Mouse (Mus musculus): ENCODE measurements around the gene 9330182O14Rik.

Gene 9330182O14Rik

DNA sequence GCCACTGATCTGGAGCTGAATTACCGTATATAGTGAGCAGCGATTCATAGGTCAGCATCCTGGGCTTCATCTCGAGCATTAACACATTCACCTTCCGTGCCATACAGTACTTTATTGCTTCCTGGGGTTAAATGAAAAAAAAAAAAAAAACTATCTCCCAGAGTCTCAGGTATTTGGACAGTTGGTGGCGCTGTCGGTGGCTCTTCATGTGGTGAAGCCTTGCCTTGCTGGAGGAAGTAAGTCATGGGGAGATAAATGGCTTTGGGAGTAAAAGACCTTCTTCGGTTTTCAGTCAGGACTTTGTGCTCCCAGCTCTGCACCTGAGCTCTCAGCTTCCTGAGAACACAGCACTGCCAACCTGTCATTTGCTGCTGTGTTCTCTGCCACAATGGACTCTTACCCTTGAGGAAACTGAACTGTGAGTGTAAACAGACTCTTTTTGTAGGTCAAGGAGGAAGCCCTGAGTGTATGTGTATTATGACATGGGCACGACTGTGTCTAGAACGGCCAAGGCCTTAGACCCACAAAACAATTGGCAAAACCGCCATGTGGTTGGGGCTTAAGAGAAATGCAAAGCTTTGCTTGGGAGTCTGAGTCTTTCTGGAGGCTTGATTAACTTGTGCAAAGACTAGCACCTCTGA lies at the start of gene 9330182O14Rik:
9330182O14Rik (plus strand) TSS at position 214 of the 641 bp plus-strand sequence.
- WGBS, result 71% methylated on average over 10 of the region's 10 CpGs

DNA sequence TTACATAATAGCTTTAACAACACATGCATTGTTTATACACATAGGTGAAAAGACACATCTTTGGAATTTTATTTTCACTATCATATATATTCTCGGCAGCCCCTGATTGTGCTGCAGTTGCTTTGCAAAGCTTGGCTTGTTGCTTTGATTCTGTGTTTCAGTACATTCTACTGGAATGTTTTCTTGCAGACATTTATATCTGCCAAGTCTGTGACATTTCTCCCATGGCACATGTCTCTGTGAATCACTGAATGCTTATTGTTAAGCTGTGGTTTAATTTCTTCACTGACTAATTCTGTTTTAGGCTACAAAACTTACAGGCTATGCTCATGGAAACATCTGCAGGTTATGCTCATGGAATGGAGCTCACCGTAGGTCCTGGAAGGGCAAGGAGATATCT lies 30.9 kb upstream of the 9330182O14Rik start:
- WGBS, result 60% methylated on average over 2 of the region's 2 CpGs

GRCm38 (mm10) chr15:40105712-40106111 lies 28.5 kb upstream of the 9330182O14Rik start:
- WGBS, result 60% methylated on average over 4 of the region's 4 CpGs

DNA sequence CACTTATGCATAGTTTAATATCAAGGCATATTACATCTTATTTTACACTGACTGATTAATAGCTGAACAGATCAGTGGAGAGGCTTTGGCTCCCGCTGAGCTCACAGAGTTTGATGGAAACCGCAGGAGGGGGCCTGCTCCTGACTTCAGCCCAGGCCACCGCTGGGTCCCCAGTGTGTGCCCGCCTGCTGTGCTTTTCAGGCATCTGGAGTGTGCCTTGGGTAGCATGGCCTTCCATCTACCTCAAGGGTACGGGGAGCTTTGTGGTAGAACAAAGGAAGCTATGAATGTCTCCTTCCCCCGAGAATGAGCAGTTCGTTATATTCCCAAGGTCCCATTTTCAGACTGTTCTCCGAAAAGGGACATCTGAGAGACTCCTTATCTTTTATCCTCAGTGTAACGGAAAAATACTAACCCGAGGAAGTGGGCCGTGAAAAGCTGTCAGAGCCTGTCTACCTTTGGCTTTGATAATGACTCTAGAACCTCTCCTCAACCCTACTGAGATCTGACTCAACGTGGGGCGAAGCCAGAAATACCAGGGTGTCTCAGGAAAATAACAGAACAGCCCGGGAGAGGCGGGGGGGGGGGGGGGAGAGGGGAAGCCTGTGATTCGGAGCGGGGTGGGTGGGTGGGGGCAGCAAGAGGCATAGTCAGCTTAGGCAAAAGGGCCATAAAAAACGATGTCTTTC lies 20.1 kb upstream of the 9330182O14Rik start:
- WGBS, result 41% methylated on average over 18 of the region's 18 CpGs

DNA sequence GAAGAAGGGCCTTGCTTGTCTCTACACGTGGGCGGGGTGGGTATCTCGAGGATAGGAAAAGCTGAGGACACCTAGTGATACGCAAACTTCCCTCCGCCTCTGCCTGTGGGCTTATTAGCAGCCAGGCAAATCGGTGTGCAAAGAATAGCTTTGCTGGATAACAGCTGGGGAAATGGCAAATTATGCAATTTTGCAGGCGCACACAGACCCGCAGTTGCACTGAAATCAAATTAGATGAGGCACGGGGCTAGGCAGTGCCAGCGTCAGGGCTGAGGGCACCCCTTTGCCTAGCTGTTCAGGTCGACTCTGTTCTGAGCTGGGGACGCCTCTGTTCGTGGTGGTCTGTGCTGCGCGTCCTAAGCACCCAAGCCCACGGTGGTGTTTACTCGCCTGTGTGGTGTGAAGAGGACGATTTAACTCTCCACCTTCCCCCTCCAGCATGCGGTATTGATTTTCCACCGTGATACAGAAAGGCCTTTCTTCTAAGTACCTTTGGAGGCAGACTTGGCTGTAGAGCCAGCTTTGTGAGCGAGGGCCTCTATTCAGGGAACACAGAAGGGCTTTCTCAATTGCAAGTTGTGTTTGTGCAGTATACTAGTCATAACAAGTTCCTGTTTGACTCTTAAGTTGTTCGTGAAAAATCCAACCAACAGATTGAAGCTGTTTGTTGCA lies 19.4 kb upstream of the 9330182O14Rik start:
- 19% methylated on average over 22 of the region's 22 CpGs for WGBS

DNA sequence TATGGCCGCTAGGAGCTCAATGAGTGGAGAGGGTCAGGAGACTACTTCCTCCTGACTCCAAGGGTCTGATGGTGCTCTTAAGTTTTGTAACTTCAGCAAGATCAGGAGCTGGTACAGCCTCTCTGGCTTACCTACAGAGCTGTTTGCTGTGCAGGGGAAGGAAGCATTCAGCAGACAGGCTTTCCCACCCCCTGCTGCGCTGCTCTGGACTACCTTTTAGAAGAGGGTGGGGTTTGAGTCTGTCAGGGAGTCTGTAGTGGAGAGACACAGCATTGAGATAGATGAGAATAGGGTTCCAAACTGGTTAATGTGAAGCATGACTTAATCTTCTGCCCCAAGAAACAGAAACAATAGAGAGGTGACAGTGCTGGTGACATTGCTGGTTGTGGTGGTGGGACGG lies 17.8 kb upstream of the 9330182O14Rik start:
- 90% methylated on average over 3 of the region's 3 CpGs for WGBS

DNA sequence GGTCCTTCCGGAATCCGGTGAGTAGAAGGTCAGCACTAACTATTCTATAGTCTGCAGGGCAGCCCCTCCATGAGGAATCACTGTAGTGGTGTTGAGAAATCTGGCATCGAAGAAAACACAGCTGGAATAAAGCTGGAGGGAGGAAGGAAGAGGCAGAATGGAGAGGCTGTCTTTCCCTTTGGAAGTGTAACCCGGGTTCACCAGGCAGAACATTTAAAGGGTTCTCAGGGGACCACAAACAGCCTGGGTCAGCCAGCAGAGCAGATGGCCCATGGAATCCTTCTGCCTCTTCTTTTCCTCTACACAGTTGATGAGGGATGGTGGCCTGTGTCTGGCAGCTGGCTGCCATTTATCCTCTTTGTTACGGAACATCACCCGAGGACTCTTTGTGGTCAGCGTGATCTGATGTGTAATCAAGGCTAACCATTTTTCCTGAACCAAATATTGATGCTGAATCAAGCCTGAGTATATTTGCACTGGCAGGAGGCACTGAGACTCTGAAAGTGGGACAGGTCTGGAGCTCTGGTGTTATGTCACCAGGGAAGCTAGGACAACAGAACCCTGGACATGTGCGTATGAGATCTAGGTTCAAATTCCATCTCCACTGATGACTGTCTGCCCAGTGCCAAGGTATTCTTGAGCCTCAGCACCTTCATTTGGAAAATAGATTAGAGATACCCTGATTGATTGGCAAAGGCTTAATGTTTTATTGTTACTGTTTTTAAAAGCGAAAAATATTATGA lies 9.8 kb upstream of the 9330182O14Rik start:
- WGBS, result 90% methylated on average over 9 of the region's 9 CpGs

DNA sequence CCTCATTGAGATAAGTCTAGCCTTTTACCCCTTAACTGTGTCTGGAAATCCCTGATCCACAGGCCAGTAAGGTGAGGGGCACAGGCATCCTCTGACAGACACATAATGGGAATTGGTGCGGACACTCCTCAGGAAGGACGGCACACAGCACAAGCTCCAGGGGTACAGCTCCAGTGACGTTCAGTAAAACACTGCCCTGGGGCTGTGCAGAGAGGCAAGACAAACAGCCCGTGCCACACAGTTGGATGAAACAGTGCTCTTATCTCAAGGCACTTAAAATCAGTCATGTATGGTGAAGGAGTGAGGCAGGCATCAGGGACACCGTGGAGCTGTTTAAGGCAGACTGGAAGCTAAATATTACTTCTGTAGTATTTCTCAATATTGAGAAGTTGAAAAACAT lies 4.7 kb upstream of the 9330182O14Rik start:
- 73% methylated on average over 5 of the region's 5 CpGs for WGBS

GRCm38 (mm10) chr15:40130880-40131478 lies 3.2 kb upstream of the 9330182O14Rik start:
- 21% methylated on average over 15 of the region's 15 CpGs for WGBS

GRCm38 (mm10) chr15:40132408-40132807 lies 1.8 kb upstream of the 9330182O14Rik start:
- WGBS, result 84% methylated on average over 4 of the region's 4 CpGs

DNA sequence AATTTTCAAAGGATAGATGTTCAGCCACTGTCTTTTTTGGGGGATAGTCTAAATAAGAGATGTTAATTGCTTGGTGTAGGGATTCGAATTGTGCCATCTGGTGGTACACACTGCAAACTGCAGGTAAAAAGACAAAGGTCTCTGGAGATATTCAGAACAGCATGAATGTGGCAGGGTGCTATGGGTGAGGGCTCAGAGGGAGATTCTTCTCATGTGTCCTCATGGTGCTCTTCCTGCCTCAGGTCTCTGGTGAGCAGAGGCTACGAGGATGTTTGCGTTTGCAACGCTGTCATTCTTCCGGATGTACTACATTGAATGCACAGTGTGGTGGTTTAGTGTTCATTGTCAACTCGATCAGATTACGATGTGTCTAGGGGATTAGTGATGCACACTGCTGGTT lies 10.1 kb downstream of the 9330182O14Rik start:
- 50% methylated on average over 7 of the region's 7 CpGs for WGBS

GRCm38 (mm10) chr15:40157683-40158082 lies 23.5 kb downstream of the 9330182O14Rik start:
- WGBS, result 66% methylated on average over 6 of the region's 6 CpGs

- 16% methylated on average over 9 of the region's 9 CpGs for WGBS
Observed at GRCm38 (mm10) chr15:40166560-40167275, 32.6 kb downstream of the 9330182O14Rik start.

DNA sequence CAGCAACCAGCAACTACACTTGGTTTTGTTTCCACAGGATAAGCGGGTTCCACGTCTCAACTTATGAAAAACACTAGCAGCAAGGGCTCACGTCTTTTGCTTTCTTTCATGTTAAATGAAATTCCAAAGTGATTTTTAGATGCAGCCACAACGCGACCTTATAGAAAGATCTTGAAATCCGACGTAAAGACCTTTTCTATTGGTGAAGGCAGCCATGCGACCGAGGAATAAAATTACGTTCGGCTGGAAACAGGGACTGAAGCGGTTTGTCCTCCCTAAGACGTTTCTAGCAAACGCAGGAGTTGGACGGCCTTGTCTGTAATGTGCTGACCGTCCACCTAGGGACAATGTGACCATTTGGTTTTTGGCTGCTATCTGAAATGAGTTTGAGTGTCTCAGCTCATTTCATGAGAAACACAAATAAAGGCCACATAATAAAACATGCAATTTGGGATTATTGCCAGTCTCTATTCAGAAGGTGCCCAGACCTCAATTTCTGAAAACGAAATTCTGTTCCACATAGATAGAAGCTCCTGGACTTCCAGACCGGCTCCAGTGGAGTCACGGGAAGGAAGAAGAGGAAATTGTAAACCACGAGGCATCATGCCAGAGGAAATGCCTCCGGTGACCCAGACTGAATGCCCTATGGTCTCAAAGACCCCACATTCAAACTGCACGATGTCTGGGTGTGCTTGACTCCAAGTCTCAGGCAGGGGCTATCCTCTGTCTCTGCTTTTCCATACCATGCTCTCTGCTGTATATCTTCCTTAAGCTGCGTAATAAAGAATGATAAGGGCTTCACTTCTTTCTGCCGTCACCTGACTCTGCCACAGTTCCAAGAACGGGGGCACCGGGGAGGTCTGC lies 33.3 kb downstream of the 9330182O14Rik start:
- WGBS, result 41% methylated on average over 26 of the region's 26 CpGs

- 47% methylated on average over 10 of the region's 10 CpGs for WGBS
Observed at GRCm38 (mm10) chr15:40168140-40168688, 34.0 kb downstream of the 9330182O14Rik start.

DNA sequence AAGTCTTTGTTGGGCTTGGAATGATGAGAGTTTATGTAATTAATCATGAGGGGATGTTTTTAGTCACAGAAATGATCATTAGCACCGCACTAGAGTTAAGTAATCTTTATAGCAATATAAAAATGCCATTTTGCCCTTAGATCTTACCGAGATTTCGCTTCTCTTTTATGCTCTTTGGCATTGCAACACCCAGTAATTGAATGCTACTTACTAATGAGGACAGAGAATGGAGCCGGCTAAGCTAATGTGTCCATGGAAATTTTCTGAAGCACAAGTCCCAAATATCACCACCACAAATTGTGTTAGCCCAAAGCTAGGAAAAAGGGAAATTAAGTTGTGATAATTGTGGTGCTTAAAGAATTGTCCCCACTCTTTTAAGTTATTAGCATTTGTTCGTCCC lies 34.9 kb downstream of the 9330182O14Rik start:
- 73% methylated on average over 5 of the region's 5 CpGs for WGBS

DNA sequence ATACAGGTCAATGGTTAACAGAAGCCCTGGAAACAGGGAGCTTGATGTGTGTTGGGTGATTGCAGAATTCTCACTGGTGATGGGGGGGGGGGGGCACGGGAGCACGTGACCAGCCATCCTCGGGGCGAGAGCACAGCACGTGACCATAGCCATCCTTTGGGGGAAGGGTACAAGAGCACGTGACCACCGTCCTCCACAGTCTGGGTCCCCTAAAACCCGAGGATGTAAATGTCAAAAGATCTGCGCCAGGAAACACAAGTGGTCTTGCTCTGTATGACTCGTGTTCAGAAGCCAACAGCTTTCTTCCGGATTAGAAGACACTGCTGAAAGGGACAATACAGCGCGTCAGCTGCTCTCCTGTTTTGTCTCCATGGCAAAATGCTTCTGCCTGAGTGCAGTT lies 35.5 kb downstream of the 9330182O14Rik start:
- WGBS, result 13% methylated on average over 13 of the region's 13 CpGs

DNA sequence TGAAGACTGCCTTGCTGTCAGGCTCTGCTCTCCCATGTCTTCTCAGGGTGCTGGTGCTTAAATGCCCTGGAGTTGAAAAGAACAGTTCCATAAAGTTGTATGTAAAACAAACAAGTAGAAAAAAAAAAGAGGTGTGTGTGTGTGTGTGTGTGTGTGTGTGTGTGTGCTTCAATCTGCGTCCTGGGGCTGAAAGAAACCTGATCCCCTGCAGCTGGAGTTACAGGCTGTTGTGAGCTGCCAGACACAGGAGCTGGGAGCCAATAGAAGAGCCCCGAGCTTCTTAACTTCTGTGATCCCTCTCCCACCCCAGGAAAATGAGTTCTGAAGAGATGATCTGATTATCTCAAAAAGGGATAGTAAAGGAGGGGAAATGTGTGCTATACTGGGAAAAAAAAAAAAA lies 45.3 kb downstream of the 9330182O14Rik start:
- 72% methylated on average over 2 of the region's 2 CpGs for WGBS

DNA sequence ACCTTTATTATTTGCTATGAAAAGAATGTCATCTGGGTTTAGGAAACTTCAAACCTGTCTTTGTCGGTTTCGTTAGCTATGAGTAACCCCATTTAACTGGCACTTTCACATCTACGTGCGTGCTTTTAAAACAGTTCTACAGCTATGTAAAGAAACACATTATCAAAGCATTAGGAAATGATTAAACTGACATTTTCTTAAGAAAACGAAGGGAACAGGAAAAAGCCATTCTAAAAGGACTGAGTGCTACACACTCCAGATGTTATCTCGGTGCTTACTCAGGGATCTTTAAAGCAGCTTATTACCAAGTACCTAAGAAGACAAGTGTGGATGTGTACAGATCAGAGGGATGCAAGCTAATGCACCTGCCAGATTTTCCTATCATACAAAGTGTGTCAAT lies 52.9 kb downstream of the 9330182O14Rik start:
- WGBS, result 79% methylated on average over 6 of the region's 6 CpGs

Measured in cerebral cortex, adult 2 months (tissue).